Mouse (Mus musculus) forebrain, embryonic 15.5 days (tissue): ENCODE measurements around the gene Kncn. TPM values are rescaled to one million over a fixed set of nuclear protein-coding genes. Genes with fewer than 3 reads are reported as not detected.
A peak's percentile ranks its signal among the peaks of the same experiment; 100 is the strongest.

ENCODE experiments used
- ATAC-seq: fragments of 200-750 bp; cut with Nextera tagmentation; replicated peaks from 2 replicates; pipeline ENCODE4 v1.8.0; 2017; ENCODE audit warnings: mild to moderate bottlenecking, moderate TSS enrichment, moderate library complexity
- H3K27ac ChIP-seq: fragments of 300-500 bp; sonication (generic); replicated peaks from 2 replicates; pipeline ENCODE4 v1.5.1; 2015; ENCODE audit warnings: mild to moderate bottlenecking, inconsistent platforms
- H3K27me3 ChIP-seq: fragments of 300-500 bp; sonication (generic); 2 replicates; pipeline ENCODE4 v1.6.1; 2015; ENCODE audit warnings: inconsistent platforms
- H3K36me3 ChIP-seq: fragments of 300-500 bp; sonication (generic); 2 replicates; pipeline ENCODE4 v1.6.1; 2015; ENCODE audit warnings: mild to moderate bottlenecking, inconsistent platforms
- H3K4me1 ChIP-seq: fragments of 300-500 bp; sonication (generic); 2 replicates; pipeline ENCODE4 v1.6.1; 2015; ENCODE audit warnings: inconsistent platforms
- H3K4me2 ChIP-seq: fragments of 300-500 bp; sonication (generic); replicated peaks from 2 replicates; pipeline ENCODE4 v1.6.1; 2015; ENCODE audit warnings: mild to moderate bottlenecking, inconsistent platforms
- H3K4me3 ChIP-seq: fragments of 300-500 bp; sonication (generic); 2 replicates; pipeline ENCODE4 v1.5.1; 2015; ENCODE audit warnings: mild to moderate bottlenecking, inconsistent platforms
- H3K9ac ChIP-seq: fragments of 300-500 bp; sonication (generic); replicated peaks from 2 replicates; pipeline ENCODE4 v1.6.1; 2015; ENCODE audit warnings: mild to moderate bottlenecking, inconsistent platforms
- H3K9me3 ChIP-seq: fragments of 300-500 bp; sonication (generic); 2 replicates; pipeline ENCODE4 v1.6.1; 2016; ENCODE audit warnings: inconsistent platforms
- WGBS: fragments of 180-500 bp; shearing (Covaris S2); methylation state at CpG from one replicate; pipeline ENCODE4 v1.1.7; 2015; ENCODE audit warnings: mixed read lengths; 5-methylcytosine and 5-hydroxymethylcytosine counted together
- polyA plus RNA-seq: library from polyadenylated mRNA; unstranded; fragments of >200 nt; fragmentation: Nextera tagmentation; extraction: Ambion mirVana; gene quantifications from 2 replicates; pipeline ENCODE4 v1.2.1, GENCODE M21; 2015

Gene Kncn
- polyA plus RNA-seq, 1 experiment from 2014 or later, result not detected

- 0 out of 2 replicates have a peak, but pooled peaks cover 10% of the 10 kb centered on the region for H3K36me3 ChIP-seq
- H3K4me2 ChIP-seq, result no peak overlapping the region
- ATAC-seq, result no peak
- H3K9ac ChIP-seq, result no peak overlapping the region
- WGBS, result 93% methylated on average over 6 of the region's 6 CpGs
- peaks cover 26% of the 10 kb centered on the region for H3K4me1 ChIP-seq
- H3K4me3 ChIP-seq, result no peak overlapping the region
- H3K9me3 ChIP-seq, result no peaks in the 10 kb centered on the region
- no peak overlapping the region for H3K27ac ChIP-seq
- no peaks in the 10 kb centered on the region for H3K27me3 ChIP-seq
Measured at GRCm38 (mm10) chr4:115851569-115851968, 32.6 kb upstream of the Kncn start.

- WGBS, result 70% methylated on average over 6 of the region's 6 CpGs
- ATAC-seq, result no peak
- no peaks in the 10 kb centered on the region for H3K9me3 ChIP-seq
- H3K4me3 ChIP-seq, result no peak overlapping the region
- no peak overlapping the region for H3K4me2 ChIP-seq
- H3K9ac ChIP-seq, result no peak overlapping the region
- no peak overlapping the region for H3K27ac ChIP-seq
- no peaks in the 10 kb centered on the region for H3K27me3 ChIP-seq
- peaks cover 20% of the 10 kb centered on the region for H3K4me1 ChIP-seq
- peaks cover 5% of the 10 kb centered on the region; the same call in 1 of the 2 replicates for H3K36me3 ChIP-seq
Measured at GRCm38 (mm10) chr4:115855100-115855499, 29.1 kb upstream of the Kncn start.

GRCm38 (mm10) chr4:115855609-115856008 is 28.6 kb upstream of the Kncn start:
- Histone ChIP-seq H3K4me1 (peaks cover 20% of the 10 kb centered on the region), H3K9me3 (no peaks in the 10 kb centered on the region), H3K27ac (no peak overlapping the region), H3K27me3 (no peaks in the 10 kb centered on the region), H3K4me2 (no peak overlapping the region), H3K4me3 (no peak overlapping the region), H3K9ac (no peak overlapping the region), H3K36me3 (peaks cover 2% of the 10 kb centered on the region; the same call in 1 of the 2 replicates)
- WGBS, result 36% methylated on average over 4 of the region's 4 CpGs
- peak; percentile 53 for ATAC-seq

- Histone ChIP-seq H3K4me3 (no peak overlapping the region), H3K4me2 (no peak overlapping the region), H3K27ac (no peak overlapping the region), H3K9ac (0 out of 2 replicates have a peak overlapping the region, but pooled peaks have one; percentile 7), H3K27me3 (no peaks in the 10 kb centered on the region), H3K4me1 (peaks cover 20% of the 10 kb centered on the region), H3K9me3 (no peaks in the 10 kb centered on the region), H3K36me3 (peaks cover 5% of the 10 kb centered on the region)
- ATAC-seq, result no peak
- WGBS, result 34% methylated on average over 4 of the region's 4 CpGs
Measured at GRCm38 (mm10) chr4:115856282-115856681, 27.9 kb upstream of the Kncn start.

GRCm38 (mm10) chr4:115857293-115857883 is 26.8 kb upstream of the Kncn start:
- Histone ChIP-seq H3K4me3 (no peak overlapping the region), H3K4me1 (peaks cover 20% of the 10 kb centered on the region), H3K4me2 (no peak overlapping the region), H3K9ac (no peak overlapping the region), H3K27me3 (no peaks in the 10 kb centered on the region), H3K27ac (no peak overlapping the region), H3K9me3 (no peaks in the 10 kb centered on the region), H3K36me3 (peaks cover 7% of the 10 kb centered on the region)
- WGBS, result 86% methylated on average over 9 of the region's 9 CpGs
- ATAC-seq, result no peak

GRCm38 (mm10) chr4:115863352-115863751 is 20.8 kb upstream of the Kncn start:
- no peak for ATAC-seq

GRCm38 (mm10) chr4:115863880-115864279 is 20.3 kb upstream of the Kncn start:
- peaks cover 15% of the 10 kb centered on the region for H3K36me3 ChIP-seq
- ATAC-seq, result no peak
- WGBS, result 50% methylated on average over 10 of the region's 10 CpGs
- H3K27ac ChIP-seq, result no peak overlapping the region
- no peak overlapping the region for H3K4me2 ChIP-seq
- H3K27me3 ChIP-seq, result no peaks in the 10 kb centered on the region
- H3K9ac ChIP-seq, result no peak overlapping the region
- H3K4me1 ChIP-seq, result no peaks in the 10 kb centered on the region
- H3K4me3 ChIP-seq, result no peak overlapping the region
- H3K9me3 ChIP-seq, result no peaks in the 10 kb centered on the region

More at GRCm38 (mm10) chr4:115863352-115863751, 20.8 kb upstream of the Kncn start:
- H3K4me1 ChIP-seq, result no peaks in the 10 kb centered on the region
- no peaks in the 10 kb centered on the region for H3K27me3 ChIP-seq
- no peak overlapping the region for H3K4me2 ChIP-seq
- H3K36me3 ChIP-seq, result peaks cover 15% of the 10 kb centered on the region
- no peak overlapping the region for H3K4me3 ChIP-seq
- H3K27ac ChIP-seq, result no peak overlapping the region
- H3K9ac ChIP-seq, result no peak overlapping the region
- 63% methylated on average over 7 of the region's 7 CpGs for WGBS
- no peaks in the 10 kb centered on the region for H3K9me3 ChIP-seq

GRCm38 (mm10) chr4:115869512-115870210 is 14.5 kb upstream of the Kncn start:
- Histone ChIP-seq H3K4me3 (no peak overlapping the region), H3K27ac (0 out of 2 replicates have a peak overlapping the region, but pooled peaks have one; percentile 17), H3K36me3 (peaks cover 10% of the 10 kb centered on the region; the same call in 1 of the 2 replicates), H3K9ac (no peak overlapping the region), H3K27me3 (no peaks in the 10 kb centered on the region), H3K9me3 (no peaks in the 10 kb centered on the region), H3K4me2 (no peak overlapping the region), H3K4me1 (peaks cover 9% of the 10 kb centered on the region; the same call in 1 of the 2 replicates)
- 12% methylated on average over 16 of the region's 16 CpGs for WGBS
- no peak for ATAC-seq

GRCm38 (mm10) chr4:115873231-115873630 is 11.0 kb upstream of the Kncn start:
- no peak overlapping the region for H3K27ac ChIP-seq
- ATAC-seq, result no peak
- peaks cover 13% of the 10 kb centered on the region; the same call in 1 of the 2 replicates for H3K36me3 ChIP-seq
- 74% methylated on average over 3 of the region's 3 CpGs for WGBS
- no peaks in the 10 kb centered on the region for H3K27me3 ChIP-seq
- no peaks in the 10 kb centered on the region for H3K9me3 ChIP-seq
- H3K4me1 ChIP-seq, result peaks cover 16% of the 10 kb centered on the region
- H3K9ac ChIP-seq, result no peak overlapping the region
- no peak overlapping the region for H3K4me3 ChIP-seq
- H3K4me2 ChIP-seq, result no peak overlapping the region

GRCm38 (mm10) chr4:115878216-115878678 is 6.0 kb upstream of the Kncn start:
- under 1% methylated on average over 11 of the region's 11 CpGs for WGBS
- H3K4me2 ChIP-seq, result 0 out of 2 replicates have a peak overlapping the region, but pooled peaks have one; percentile 7
- no peak overlapping the region; the same call in 1 of the 2 replicates for H3K27ac ChIP-seq
- no peak overlapping the region for H3K4me3 ChIP-seq
- peaks cover 23% of the 10 kb centered on the region for H3K4me1 ChIP-seq
- H3K27me3 ChIP-seq, result no peaks in the 10 kb centered on the region
- H3K36me3 ChIP-seq, result 0 out of 2 replicates have a peak, but pooled peaks cover 7% of the 10 kb centered on the region
- peak; percentile 45; the same call in 1 of the 2 replicates for ATAC-seq
- no peaks in the 10 kb centered on the region for H3K9me3 ChIP-seq
- peak overlapping the region; percentile 22; the same call in 1 of the 2 replicates for H3K9ac ChIP-seq

- H3K4me2 ChIP-seq, result no peak overlapping the region
Measured at GRCm38 (mm10) chr4:115878828-115879227, 5.4 kb upstream of the Kncn start.

GRCm38 (mm10) chr4:115881183-115881582 is 3.0 kb upstream of the Kncn start:
- Histone ChIP-seq H3K27me3 (no peaks in the 10 kb centered on the region), H3K4me2 (no peak overlapping the region), H3K4me1 (peaks cover 23% of the 10 kb centered on the region), H3K4me3 (no peak overlapping the region), H3K27ac (peak overlapping the region; percentile 53), H3K9me3 (no peaks in the 10 kb centered on the region), H3K36me3 (no peaks in the 10 kb centered on the region), H3K9ac (no peak overlapping the region)
- WGBS, result 0% methylated on average over 1 of the region's 1 CpGs
- peak; percentile 53; the same call in 1 of the 2 replicates for ATAC-seq

More at GRCm38 (mm10) chr4:115878828-115879227, 5.4 kb upstream of the Kncn start:
- ATAC-seq, result no peak
- Histone ChIP-seq H3K9me3 (no peaks in the 10 kb centered on the region), H3K36me3 (0 out of 2 replicates have a peak, but pooled peaks cover 7% of the 10 kb centered on the region), H3K4me3 (no peak overlapping the region), H3K27ac (no peak overlapping the region; the same call in 1 of the 2 replicates), H3K4me1 (peaks cover 23% of the 10 kb centered on the region), H3K9ac (no peak overlapping the region), H3K27me3 (no peaks in the 10 kb centered on the region)
- 33% methylated on average over 9 of the region's 9 CpGs for WGBS
